Mouse (Mus musculus) cerebellum, adult (tissue): ENCODE data around the gene Capg.
A peak's percentile ranks its signal among the peaks of the same experiment; 100 is the strongest.

ENCODE experiments used
- ATAC-seq: cut with Nextera tagmentation; 2 replicates; pipeline ENCODE4 v1.9.2; 2017; ENCODE audit warnings: mild to moderate bottlenecking, moderate library complexity, mixed read lengths; ENCODE audit not compliant: insufficient number of reproducible peaks, low FRiP score, low TSS enrichment

The Capg gene

DNA sequence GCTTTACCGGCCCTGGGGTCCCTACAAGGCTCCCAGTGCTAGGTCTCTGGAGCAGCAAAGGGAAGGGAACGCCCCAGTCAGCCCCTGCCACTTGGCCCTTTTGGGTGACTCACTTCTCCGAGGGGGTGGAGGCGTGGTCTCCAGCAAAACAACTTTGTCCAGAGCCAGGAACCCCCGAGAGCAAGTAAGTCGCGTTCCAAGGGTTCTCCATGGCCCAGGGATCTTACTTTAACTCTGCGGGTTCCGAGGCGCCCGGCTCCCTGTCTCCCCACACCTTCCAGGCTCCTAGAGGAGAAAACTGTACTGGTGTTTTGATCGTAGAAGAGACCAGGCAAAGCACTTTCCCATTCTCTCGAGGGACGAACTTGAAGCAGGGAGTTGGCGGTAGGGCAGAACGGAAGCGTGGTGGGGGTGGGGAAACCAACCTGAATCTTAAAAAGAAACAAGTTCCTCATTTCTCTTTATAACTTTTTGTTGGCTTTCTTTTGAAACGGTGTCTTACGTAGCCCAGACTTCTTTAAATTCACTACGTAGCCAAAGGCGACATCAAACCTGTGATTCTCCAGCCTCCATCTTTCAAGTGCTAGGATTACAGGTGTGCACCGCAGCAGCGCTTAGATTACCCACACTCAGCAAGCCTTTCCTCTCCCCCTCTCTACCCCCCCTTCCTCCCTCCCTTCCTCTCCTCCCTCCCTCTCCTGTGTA is at the start of gene Capg:
TSS of gene Capg (plus strand) at position 109 of the 705 bp plus-strand sequence.
- ATAC-seq, result no peak

GRCm38 (mm10) chr6:72498950-72499349 is 45.2 kb upstream of the Capg start:
- ATAC-seq, result no peak

GRCm38 (mm10) chr6:72503309-72503708 is 40.9 kb upstream of the Capg start:
- ATAC-seq, result no peak

DNA sequence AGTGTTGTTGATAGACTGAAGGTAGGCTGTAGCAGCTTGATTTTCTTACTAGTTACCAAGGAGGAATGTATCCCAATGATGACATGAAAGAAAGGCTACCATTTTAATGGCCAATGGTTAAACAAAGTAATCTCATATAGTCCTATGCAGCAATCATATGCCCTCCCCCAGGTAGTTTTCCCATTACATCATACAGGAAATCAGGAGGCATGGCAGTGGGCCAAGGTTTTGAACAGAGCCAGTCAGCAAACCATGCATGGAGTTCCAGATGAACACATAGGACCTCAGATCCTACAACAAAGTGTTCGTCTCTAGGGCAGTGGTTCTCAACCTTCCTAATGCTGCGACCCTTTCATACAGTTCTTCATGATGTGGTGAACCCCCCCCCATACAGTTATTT is 40.3 kb upstream of the Capg start:
- ATAC-seq, result no peak

GRCm38 (mm10) chr6:72506104-72506503 is 38.1 kb upstream of the Capg start:
- no peak for ATAC-seq

DNA sequence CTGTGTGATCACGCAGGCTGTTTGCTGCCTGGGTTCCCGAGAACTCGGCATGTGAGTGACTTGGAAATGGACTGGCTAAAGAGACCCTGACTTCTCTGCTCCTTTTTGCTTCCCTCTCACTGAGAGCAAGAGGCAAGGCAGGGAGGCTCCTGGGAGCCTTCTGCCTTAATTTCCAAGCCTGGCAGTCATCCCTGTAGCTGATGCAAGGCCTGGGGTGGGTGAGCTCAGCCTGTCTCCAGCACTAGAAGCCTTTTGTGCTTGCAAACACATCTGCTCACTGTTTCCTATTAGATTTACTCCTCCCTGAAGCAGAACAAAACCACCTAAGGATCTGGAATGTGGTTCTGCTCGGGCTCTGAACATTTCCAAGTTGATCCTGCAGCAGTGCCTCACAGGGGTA is 35.6 kb upstream of the Capg start:
- no peak for ATAC-seq

- ATAC-seq, result no peak
Observed at GRCm38 (mm10) chr6:72509872-72510435, 34.2 kb upstream of the Capg start.

- ATAC-seq, result no peak
Observed at GRCm38 (mm10) chr6:72510686-72511421, 33.3 kb upstream of the Capg start.

- ATAC-seq, result peak; percentile 74
Observed at GRCm38 (mm10) chr6:72512386-72513070, 31.7 kb upstream of the Capg start.

DNA sequence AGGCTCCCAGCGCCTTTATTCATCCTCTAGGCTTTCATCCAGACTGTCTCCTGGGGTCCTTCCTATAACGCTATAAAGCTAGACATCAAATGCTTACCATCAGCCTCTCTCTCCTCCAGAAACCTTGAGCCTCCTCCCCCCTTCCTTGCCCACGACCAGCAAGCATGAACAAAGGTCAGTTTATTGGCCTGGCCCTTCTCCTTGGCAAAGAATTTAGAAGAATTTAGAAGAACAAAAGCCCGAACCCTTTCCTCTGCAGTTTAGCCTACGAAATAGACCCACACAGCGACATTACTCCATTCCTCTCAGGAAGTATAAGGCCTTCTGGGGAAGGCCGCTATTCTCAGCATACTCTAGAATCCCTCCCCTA is 31.1 kb upstream of the Capg start:
- peak; percentile 42; the same call in 1 of the 2 replicates for ATAC-seq

GRCm38 (mm10) chr6:72515644-72516043 is 28.5 kb upstream of the Capg start:
- no peak for ATAC-seq

DNA sequence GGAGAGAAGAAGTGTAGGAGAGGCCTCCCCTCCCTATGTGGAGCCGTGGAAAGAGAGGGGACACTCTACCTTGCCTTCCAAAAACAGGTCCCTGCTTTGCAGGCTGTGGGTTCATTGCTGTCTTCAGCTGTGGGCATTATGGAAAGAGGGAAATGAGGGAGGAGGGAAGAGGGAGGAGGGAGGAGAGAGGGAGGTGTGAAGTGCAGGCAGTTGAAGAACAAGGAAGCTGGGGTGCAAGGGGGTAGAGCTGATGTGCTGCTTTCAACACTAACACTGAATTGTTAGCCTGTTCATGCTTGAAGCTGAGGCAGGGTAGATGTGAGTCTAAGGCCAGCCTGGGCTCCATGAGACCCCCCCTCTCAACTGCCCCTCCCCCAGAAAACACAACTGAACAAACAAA is 25.3 kb upstream of the Capg start:
- no peak for ATAC-seq

DNA sequence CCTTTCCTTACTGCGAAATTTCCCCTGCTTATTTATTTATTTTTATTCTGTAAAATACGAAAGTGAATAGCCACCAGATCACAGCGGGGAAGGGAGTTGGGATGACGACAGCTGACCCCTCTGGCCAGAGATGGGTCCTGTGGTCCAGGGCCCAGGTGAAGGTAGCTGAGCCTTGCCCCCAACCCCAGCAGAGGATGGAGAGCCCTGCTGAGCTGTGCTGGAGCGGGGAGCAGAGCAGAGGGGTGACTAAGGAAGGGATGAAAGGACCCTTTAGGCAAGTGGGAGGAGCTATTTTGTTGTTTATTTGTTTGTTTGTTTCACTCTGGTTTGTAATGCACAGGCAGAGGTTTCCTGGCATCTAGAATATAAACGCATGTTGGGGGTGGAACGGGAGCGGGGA is 24.9 kb upstream of the Capg start:
- no peak for ATAC-seq

DNA sequence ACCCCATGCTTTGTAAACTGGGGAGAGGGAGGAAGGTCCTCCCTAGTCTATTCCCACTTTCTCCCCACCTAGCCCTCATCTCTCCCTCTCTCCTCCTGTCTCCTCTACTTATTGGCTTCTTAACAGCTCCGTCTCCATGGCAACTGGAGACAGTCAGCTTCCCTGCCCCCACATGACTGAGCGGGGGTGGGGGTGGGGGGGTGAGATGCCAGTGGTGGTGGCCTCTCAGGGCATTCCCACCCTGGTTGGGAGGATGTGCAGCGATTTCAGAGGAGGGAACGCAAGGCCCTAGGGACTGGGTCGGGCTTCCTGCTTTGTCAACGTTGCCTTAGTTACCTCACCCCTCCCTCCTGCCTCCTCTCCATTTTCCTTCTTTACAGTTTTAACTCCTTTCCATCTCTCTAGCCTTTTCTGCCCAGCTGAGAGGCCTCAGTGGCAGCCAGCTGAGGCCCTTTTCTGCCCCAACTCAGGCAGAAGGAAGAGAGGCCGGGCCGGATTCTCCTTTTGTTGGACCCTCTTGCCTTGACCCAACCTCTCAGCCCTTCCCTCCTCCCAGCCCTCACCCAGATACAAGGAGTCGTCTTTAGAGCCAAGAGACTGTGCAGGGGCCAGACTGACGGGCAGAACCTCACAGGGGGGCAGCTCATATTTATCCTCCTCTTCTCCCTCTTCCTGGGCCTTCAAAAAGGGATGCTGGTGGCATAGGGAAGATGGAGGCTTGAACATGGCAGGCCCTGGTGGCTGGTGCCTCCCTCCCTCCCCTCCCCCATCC is 24.1 kb upstream of the Capg start:
- no peak for ATAC-seq

DNA sequence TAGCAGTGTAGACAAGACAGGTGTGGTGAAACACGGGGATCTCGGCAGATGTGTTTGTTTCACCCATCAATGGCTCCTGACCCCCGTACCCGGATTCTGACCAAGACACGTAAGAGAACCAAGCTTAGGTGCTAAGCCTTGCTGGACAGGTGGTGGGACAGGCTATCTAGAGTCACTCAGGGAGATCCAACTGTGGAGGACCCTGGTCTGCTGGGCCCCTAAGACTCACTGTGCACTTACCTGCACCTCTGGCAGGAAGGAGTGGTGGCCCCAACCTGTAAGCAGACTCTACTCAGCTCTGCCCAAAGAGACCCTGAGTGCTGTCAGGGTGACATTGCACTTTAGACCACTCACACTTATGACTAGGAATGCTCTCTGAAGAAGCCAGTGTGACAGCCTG is 23.3 kb upstream of the Capg start:
- ATAC-seq, result no peak

- no peak for ATAC-seq
Observed at GRCm38 (mm10) chr6:72521607-72522006, 22.6 kb upstream of the Capg start, which contains the start of gene Sh2d6. TSS of gene Sh2d6 (minus strand) at chr6:72521707.

- no peak for ATAC-seq
Observed at GRCm38 (mm10) chr6:72522288-72522687, 21.9 kb upstream of the Capg start.

DNA sequence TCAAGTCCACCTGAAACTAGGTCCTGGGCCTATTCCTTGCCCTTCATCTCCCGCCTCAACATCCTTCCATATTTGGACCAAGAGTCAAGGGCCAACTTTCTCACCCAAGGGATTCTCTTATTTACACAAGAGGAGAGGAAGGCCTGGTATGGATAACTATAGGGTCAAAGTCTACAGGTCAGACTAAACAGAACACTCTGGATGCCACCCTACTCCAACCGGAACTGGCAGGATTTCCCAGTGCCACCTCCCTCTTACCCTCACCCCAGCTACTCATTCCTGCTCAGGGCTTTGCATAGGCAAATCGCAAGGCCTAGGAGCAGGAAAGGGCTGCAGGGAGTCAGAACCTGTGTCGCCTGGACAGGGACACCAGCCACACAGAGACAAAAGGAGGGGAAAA is 21.0 kb upstream of the Capg start:
- no peak for ATAC-seq

- ATAC-seq, result no peak
Observed at GRCm38 (mm10) chr6:72524160-72524559, 20.0 kb upstream of the Capg start.

GRCm38 (mm10) chr6:72527070-72527469 is 17.1 kb upstream of the Capg start:
- no peak for ATAC-seq
